Mouse (Mus musculus): ENCODE measurements at regions not wholly inside any gene's neighbourhood (a gene's known extent, or its start where the extent isn't known, plus 50 kb on each side); places are given as distances from the start of the nearest gene placed in this dataset.

DNA sequence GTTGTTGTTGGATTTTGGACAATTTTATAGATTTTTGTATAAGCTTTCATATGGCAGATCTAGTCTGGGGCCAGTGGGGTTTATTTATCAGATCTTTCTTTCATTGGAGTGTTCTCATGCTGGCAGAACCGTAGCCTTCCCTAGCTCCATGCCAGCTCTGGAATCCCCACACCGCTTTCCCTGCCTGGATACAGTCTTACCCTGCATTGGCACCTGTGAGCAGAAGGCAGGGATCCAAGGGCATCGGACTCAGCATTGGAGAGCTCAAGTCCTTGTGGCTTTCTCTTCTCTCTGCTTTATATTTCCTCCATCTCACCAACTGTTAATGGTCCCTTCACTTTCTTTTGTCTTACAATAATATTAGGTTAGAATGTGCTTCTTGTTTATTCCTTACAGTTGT, 59.4 kb upstream of the Rfx3 start:
- TF ChIP-seq POLR2A (IDR thresholded peaks at IDR 0.05; ENCODE audit: extremely low read depth, insufficient read depth, low read length) = no peak
- no peak for TF ChIP-seq CTCF (IDR thresholded peaks at IDR 0.05; ENCODE audit: low read depth, low read length)
